Mouse (Mus musculus) limb, embryonic 14.5 days (tissue): Measurements from ENCODE around the gene Cd300a. TPM values are rescaled to one million over a fixed set of nuclear protein-coding genes. Genes with fewer than 3 reads are reported as not detected.

Source experiments
- ATAC-seq: fragments of 200-750 bp; cut with Nextera tagmentation; 2 replicates; pipeline ENCODE4 v1.8.0; 2017; ENCODE audit warnings: low read depth, moderate number of reproducible peaks, moderate TSS enrichment; ENCODE audit not compliant: low FRiP score
- DNase-seq: peaks from one replicate; pipeline ENCODE4 v3.0.0-alpha.2; 2015; ENCODE audit warnings: low spot score
- H3K27ac ChIP-seq: fragments of 300-500 bp; sonication (generic); replicated peaks from 2 replicates; pipeline ENCODE4 v1.5.1; 2014; ENCODE audit warnings: low read depth, mild to moderate bottlenecking, low read length, moderate library complexity, mixed read lengths
- H3K27me3 ChIP-seq: fragments of 300-500 bp; sonication (generic); 2 replicates; pipeline ENCODE4 v1.6.1; 2014; ENCODE audit warnings: low read length, mixed read lengths; ENCODE audit not compliant: control insufficient read depth, insufficient read depth
- H3K36me3 ChIP-seq: fragments of 300-500 bp; sonication (generic); 2 replicates; pipeline ENCODE4 v1.6.1; 2014; ENCODE audit warnings: mild to moderate bottlenecking, low read length, moderate library complexity, mixed read lengths; ENCODE audit not compliant: control insufficient read depth, insufficient read depth
- H3K4me1 ChIP-seq: fragments of 300-500 bp; sonication (generic); 2 replicates; pipeline ENCODE4 v1.6.1; 2014; ENCODE audit warnings: antibody characterized with exemption, low read length, mixed read lengths; ENCODE audit not compliant: control insufficient read depth, insufficient read depth
- H3K4me2 ChIP-seq: fragments of 300-500 bp; sonication (generic); replicated peaks from 2 replicates; pipeline ENCODE4 v1.6.1; 2014; ENCODE audit warnings: low read depth, mild to moderate bottlenecking, low read length, moderate library complexity; ENCODE audit not compliant: severe bottlenecking
- H3K4me3 ChIP-seq: fragments of 300-500 bp; sonication (generic); replicated peaks from 2 replicates; pipeline ENCODE4 v1.5.1; 2014; ENCODE audit warnings: low read length
- H3K9ac ChIP-seq: fragments of 300-500 bp; sonication (generic); 2 replicates; pipeline ENCODE4 v1.6.1; 2014; ENCODE audit warnings: mild to moderate bottlenecking, low read depth, low read length, moderate library complexity; ENCODE audit not compliant: severe bottlenecking
- H3K9me3 ChIP-seq: fragments of 300-500 bp; sonication (generic); 2 replicates; pipeline ENCODE4 v1.6.1; 2016; ENCODE audit warnings: low read length; ENCODE audit not compliant: control insufficient read depth
- POLR2A ChIP-seq: fragments of 200-500 bp; IDR thresholded peaks from 2 replicates; pipeline ENCODE4 v1.8.0; 2012; ENCODE audit warnings: inconsistent platforms, mild to moderate bottlenecking, moderate library complexity, borderline replicate concordance; ENCODE audit not compliant: insufficient read depth, insufficient read length; ENCODE audit errors: extremely low read depth
- WGBS: fragments of 180-500 bp; shearing (Covaris S2); extraction: QIAGEN DNeasy Blood & Tissue Kit; methylation state at CpG from one replicate; pipeline ENCODE4 v1.1.7; 2014; 5-methylcytosine and 5-hydroxymethylcytosine counted together
- polyA plus RNA-seq, 2 experiments: library from polyadenylated mRNA; depleted of rRNA in 1 of 2; stranded (reverse) in 1 of 2; unstranded in 1 of 2; fragments of >200 nt; fragmentation: Nextera tagmentation in 1 of 2; extraction: Ambion mirVana in 1 of 2; gene quantifications; 2 replicates each; pipeline versions ENCODE4 v1.2.1 to v1.2.3; 2012 to 2014

Gene Cd300a
- polyA plus RNA-seq, 2 experiments, result 1.5 to 2.2 TPM

GRCm38 (mm10) chr11:114912847-114913246 is 23.0 kb downstream of the Cd300a start:
- no peak for TF ChIP-seq POLR2A
- ATAC-seq, result no peak; the same call in 1 of the 2 replicates

DNA sequence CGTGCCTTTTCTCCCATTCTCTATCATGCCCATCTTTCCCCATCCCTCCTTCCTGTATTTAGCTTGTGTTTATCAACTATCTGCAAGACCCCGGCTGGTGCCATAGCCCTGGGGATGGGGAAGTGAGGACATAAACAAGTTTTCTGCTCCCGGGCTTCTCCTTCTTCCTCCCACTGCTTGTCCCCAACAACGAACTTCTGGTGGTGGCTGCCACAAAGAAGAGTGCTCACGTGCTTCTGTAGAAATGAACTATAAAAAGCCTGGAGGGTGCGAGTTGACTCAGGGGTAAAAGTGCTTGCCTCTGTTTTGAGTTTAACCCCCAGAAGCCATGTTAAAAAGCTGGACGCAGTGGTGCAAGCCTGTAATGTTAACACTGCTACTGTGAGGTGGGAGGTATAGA is 25.1 kb downstream of the Cd300a start:
- ATAC-seq (no peak), DNase-seq (no peak)
- WGBS, result 20% methylated on average over 7 of the region's 7 CpGs
- no peak overlapping the region for H3K4me2 ChIP-seq
- H3K4me1 ChIP-seq, result no peaks in the 10 kb centered on the region
- H3K36me3 ChIP-seq, result no peaks in the 10 kb centered on the region
- no peaks in the 10 kb centered on the region for H3K27me3 ChIP-seq
- H3K4me3 ChIP-seq, result no peak overlapping the region
- H3K9ac ChIP-seq, result no peak overlapping the region
- H3K27ac ChIP-seq, result no peak overlapping the region
- H3K9me3 ChIP-seq, result no peaks in the 10 kb centered on the region
- no peak for TF ChIP-seq POLR2A

More at GRCm38 (mm10) chr11:114912847-114913246, 23.0 kb downstream of the Cd300a start:
- Histone ChIP-seq H3K27ac (no peak overlapping the region), H3K9me3 (no peaks in the 10 kb centered on the region), H3K4me1 (no peaks in the 10 kb centered on the region), H3K4me2 (no peak overlapping the region), H3K27me3 (no peaks in the 10 kb centered on the region), H3K4me3 (no peak overlapping the region), H3K9ac (no peak overlapping the region), H3K36me3 (no peaks in the 10 kb centered on the region)
- 17% methylated on average over 9 of the region's 9 CpGs for WGBS
- peak; percentile 89 for DNase-seq

- H3K9me3 ChIP-seq, result no peaks in the 10 kb centered on the region
- H3K4me1 ChIP-seq, result no peaks in the 10 kb centered on the region
- DNase-seq, result no peak
- no peaks in the 10 kb centered on the region for H3K27me3 ChIP-seq
- ATAC-seq, result no peak
- H3K4me2 ChIP-seq, result no peak overlapping the region
- H3K9ac ChIP-seq, result no peak overlapping the region
- WGBS, result 75% methylated on average over 6 of the region's 6 CpGs
- no peak for TF ChIP-seq POLR2A
- no peaks in the 10 kb centered on the region for H3K36me3 ChIP-seq
- no peak overlapping the region for H3K4me3 ChIP-seq
- no peak overlapping the region for H3K27ac ChIP-seq
These were observed 27.3 kb downstream of the Cd300a start for GRCm38 (mm10) chr11:114917120-114917519.

GRCm38 (mm10) chr11:114922439-114922838 is 32.6 kb downstream of the Cd300a start:
- no peak for TF ChIP-seq POLR2A
- DNase-seq (no peak), ATAC-seq (no peak)
- H3K27ac ChIP-seq, result no peak overlapping the region
- no peaks in the 10 kb centered on the region for H3K36me3 ChIP-seq
- no peaks in the 10 kb centered on the region for H3K27me3 ChIP-seq
- H3K9me3 ChIP-seq, result no peaks in the 10 kb centered on the region
- no peak overlapping the region for H3K9ac ChIP-seq
- WGBS, result 66% methylated on average over 4 of the region's 4 CpGs
- H3K4me2 ChIP-seq, result no peak overlapping the region
- H3K4me3 ChIP-seq, result no peak overlapping the region
- no peaks in the 10 kb centered on the region for H3K4me1 ChIP-seq

DNA sequence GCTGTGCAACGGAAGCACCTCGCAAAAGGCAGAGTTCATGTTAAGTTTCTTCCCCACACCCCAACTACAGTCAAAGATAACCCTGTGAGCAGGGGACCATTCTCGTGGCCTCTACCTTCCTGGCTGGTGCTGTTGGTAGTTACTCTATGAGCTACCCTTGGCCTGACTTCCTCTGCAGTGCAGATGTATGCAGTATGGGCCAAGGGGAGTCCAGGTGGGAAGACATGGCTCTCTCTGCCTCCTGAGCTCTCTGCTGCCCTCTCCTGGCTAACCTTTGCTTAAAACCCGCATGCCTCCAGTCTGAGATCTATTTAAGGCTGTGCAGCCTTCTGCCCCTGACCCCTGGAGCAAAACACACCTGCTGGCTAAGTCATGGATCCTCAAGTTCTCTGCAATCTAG is 34.1 kb downstream of the Cd300a start:
- 73% methylated on average over 4 of the region's 4 CpGs for WGBS
- H3K9me3 ChIP-seq, result no peaks in the 10 kb centered on the region
- no peaks in the 10 kb centered on the region for H3K27me3 ChIP-seq
- H3K4me3 ChIP-seq, result no peak overlapping the region
- no peak overlapping the region for H3K27ac ChIP-seq
- H3K36me3 ChIP-seq, result no peaks in the 10 kb centered on the region
- H3K4me1 ChIP-seq, result no peaks in the 10 kb centered on the region
- ATAC-seq, result no peak
- H3K4me2 ChIP-seq, result no peak overlapping the region
- TF ChIP-seq POLR2A, result no peak
- DNase-seq, result no peak
- H3K9ac ChIP-seq, result no peak overlapping the region

GRCm38 (mm10) chr11:114929581-114929980 is 39.7 kb downstream of the Cd300a start:
- no peak for ATAC-seq
- no peaks in the 10 kb centered on the region for H3K4me1 ChIP-seq
- DNase-seq, result peak; percentile 13
- no peaks in the 10 kb centered on the region for H3K9me3 ChIP-seq
- TF ChIP-seq POLR2A, result no peak
- 81% methylated on average over 2 of the region's 2 CpGs for WGBS
- no peak overlapping the region for H3K27ac ChIP-seq
- no peak overlapping the region for H3K9ac ChIP-seq
- H3K4me2 ChIP-seq, result no peak overlapping the region
- no peak overlapping the region for H3K4me3 ChIP-seq
- H3K27me3 ChIP-seq, result no peaks in the 10 kb centered on the region
- H3K36me3 ChIP-seq, result no peaks in the 10 kb centered on the region
